Mouse (Mus musculus) heart, embryonic 10.5 days (tissue): ENCODE results near the gene Sec23b. TPM values are rescaled to one million over a fixed set of nuclear protein-coding genes. Genes with fewer than 3 reads are reported as not detected.

Experiments used
- DNase-seq: peaks from one replicate; pipeline ENCODE4 v3.0.0-alpha.2; 2017; ENCODE audit warnings: low spot score
- H3K27ac ChIP-seq: fragments of 300-500 bp; sonication (generic); 2 replicates; pipeline ENCODE4 v1.5.1; 2016; ENCODE audit warnings: mild to moderate bottlenecking
- H3K27me3 ChIP-seq: fragments of 300-500 bp; sonication (generic); 2 replicates; pipeline ENCODE4 v1.6.1; 2016; ENCODE audit warnings: mild to moderate bottlenecking; ENCODE audit not compliant: poor library complexity, insufficient read depth, severe bottlenecking
- H3K36me3 ChIP-seq: fragments of 300-500 bp; sonication (generic); 2 replicates; pipeline ENCODE4 v1.6.1; 2016; ENCODE audit warnings: mild to moderate bottlenecking, moderate library complexity
- H3K4me1 ChIP-seq: fragments of 300-500 bp; sonication (generic); 2 replicates; pipeline ENCODE4 v1.6.1; 2016; ENCODE audit warnings: mild to moderate bottlenecking
- H3K4me3 ChIP-seq: fragments of 300-500 bp; sonication (generic); 2 replicates; pipeline ENCODE4 v1.5.1; 2016; ENCODE audit warnings: mild to moderate bottlenecking, moderate library complexity
- H3K9me3 ChIP-seq: fragments of 300-500 bp; sonication (generic); 2 replicates; pipeline ENCODE4 v1.6.1; 2016; ENCODE audit warnings: mild to moderate bottlenecking, moderate library complexity
- WGBS: fragments of 180-500 bp; shearing (Covaris S2); methylation state at CpG from one replicate; pipeline ENCODE4 v1.1.7; 2016; 5-methylcytosine and 5-hydroxymethylcytosine counted together
- microRNA-seq: library from miRNA; unstranded; fragments of <30 nt; microRNA quantifications from one replicate; pipeline ENCODE4, GENCODE M21; 2017
- polyA plus RNA-seq: library from polyadenylated mRNA; unstranded; fragments of >200 nt; fragmentation: Nextera tagmentation; extraction: Ambion mirVana; gene quantifications from 2 replicates; pipeline ENCODE4 v1.2.1, GENCODE M21; 2016

The Sec23b gene
- polyA plus RNA-seq, 1 experiment from 2014 or later = 77.7 TPM

- DNase-seq = no peak
- Histone ChIP-seq H3K27ac (no peak overlapping the region), H3K4me3 (no peak overlapping the region), H3K9me3 (no peaks in the 10 kb centered on the region), H3K36me3 (peaks cover 4% of the 10 kb centered on the region; the same call in 1 of the 2 replicates), H3K27me3 (no peaks in the 10 kb centered on the region), H3K4me1 (no peaks in the 10 kb centered on the region)
- WGBS = 80% methylated on average over 2 of the region's 2 CpGs
Measured at GRCm38 (mm10) chr2:144633551-144633950, 77.5 kb downstream of the Sec23b start.

GRCm38 (mm10) chr2:144634231-144634630 is 78.2 kb downstream of the Sec23b start:
- Histone ChIP-seq H3K36me3 (peaks cover 4% of the 10 kb centered on the region; the same call in 1 of the 2 replicates), H3K27me3 (no peaks in the 10 kb centered on the region), H3K27ac (no peak overlapping the region), H3K4me1 (no peaks in the 10 kb centered on the region), H3K9me3 (no peaks in the 10 kb centered on the region), H3K4me3 (no peak overlapping the region)
- no peak for DNase-seq
- WGBS = 77% methylated on average over 5 of the region's 5 CpGs

- H3K4me1 ChIP-seq = no peaks in the 10 kb centered on the region
- H3K9me3 ChIP-seq = no peaks in the 10 kb centered on the region
- 87% methylated on average over 2 of the region's 2 CpGs for WGBS
- H3K27me3 ChIP-seq = no peaks in the 10 kb centered on the region
- H3K36me3 ChIP-seq = peaks cover 4% of the 10 kb centered on the region; the same call in 1 of the 2 replicates
- no peak for DNase-seq
- no peak overlapping the region for H3K27ac ChIP-seq
- no peak overlapping the region for H3K4me3 ChIP-seq
Measured at GRCm38 (mm10) chr2:144634729-144635128, 78.7 kb downstream of the Sec23b start.

DNA sequence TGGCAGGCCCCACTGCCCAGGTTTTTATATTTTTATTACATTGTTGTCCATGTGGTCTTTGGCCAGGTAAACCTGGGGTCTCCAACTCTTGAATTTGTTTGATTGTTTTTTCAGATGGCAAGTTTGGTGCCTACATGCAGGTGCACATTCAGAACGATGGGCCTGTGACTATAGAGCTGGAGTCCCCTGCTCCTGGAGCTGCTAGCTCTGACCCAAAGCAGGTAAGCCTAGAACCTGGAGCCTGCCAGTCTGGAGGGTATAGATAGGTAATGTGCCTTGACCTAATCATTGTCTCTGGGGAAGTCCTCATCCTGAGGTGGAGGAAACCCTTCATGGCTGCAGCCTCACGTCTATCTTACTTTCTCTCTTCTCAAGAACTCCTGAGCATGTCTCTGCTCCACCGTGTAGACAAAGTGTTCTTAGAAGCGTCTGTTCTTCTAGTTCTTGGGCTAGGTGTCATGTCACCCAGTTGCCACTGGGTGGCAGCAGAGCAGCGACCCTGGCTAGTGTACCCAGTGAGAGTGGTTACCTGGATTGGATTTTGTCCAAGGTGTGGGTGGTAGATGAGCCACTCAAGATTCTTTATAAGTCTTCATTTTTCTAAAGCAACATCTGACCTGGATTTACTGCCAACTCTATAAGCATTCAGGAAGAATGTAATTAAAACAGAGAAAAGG is 79.8 kb downstream of the Sec23b start:
- Histone ChIP-seq H3K36me3 (peaks cover 4% of the 10 kb centered on the region; the same call in 1 of the 2 replicates), H3K4me1 (peaks cover 4% of the 10 kb centered on the region; the same call in 1 of the 2 replicates), H3K27me3 (no peaks in the 10 kb centered on the region), H3K4me3 (no peak overlapping the region), H3K9me3 (no peaks in the 10 kb centered on the region), H3K27ac (no peak overlapping the region)
- no peak for DNase-seq
- 18% methylated on average over 5 of the region's 5 CpGs for WGBS

- no peak overlapping the region for H3K4me3 ChIP-seq
- no peak for DNase-seq
- H3K9me3 ChIP-seq = no peaks in the 10 kb centered on the region
- no peak overlapping the region for H3K27ac ChIP-seq
- H3K36me3 ChIP-seq = peaks cover 3% of the 10 kb centered on the region; the same call in 1 of the 2 replicates
- WGBS = 76% methylated on average over 4 of the region's 4 CpGs
- H3K4me1 ChIP-seq = peaks cover 4% of the 10 kb centered on the region; the same call in 1 of the 2 replicates
- H3K27me3 ChIP-seq = no peaks in the 10 kb centered on the region
Measured at GRCm38 (mm10) chr2:144637204-144637603, 81.2 kb downstream of the Sec23b start.

- 85% methylated on average over 12 of the region's 12 CpGs for WGBS
- DNase-seq = peak; percentile 58
- no peak overlapping the region for H3K4me3 ChIP-seq
- H3K4me1 ChIP-seq = peaks cover 4% of the 10 kb centered on the region; the same call in 1 of the 2 replicates
- no peaks in the 10 kb centered on the region for H3K27me3 ChIP-seq
- no peaks in the 10 kb centered on the region for H3K9me3 ChIP-seq
- no peaks in the 10 kb centered on the region for H3K36me3 ChIP-seq
- no peak overlapping the region for H3K27ac ChIP-seq
Measured at GRCm38 (mm10) chr2:144637671-144638395, 81.8 kb downstream of the Sec23b start.

GRCm38 (mm10) chr2:144638719-144639118 is 82.7 kb downstream of the Sec23b start:
- DNase-seq = no peak
- Histone ChIP-seq H3K4me1 (peaks cover 7% of the 10 kb centered on the region; the same call in 1 of the 2 replicates), H3K27me3 (no peaks in the 10 kb centered on the region), H3K36me3 (no peaks in the 10 kb centered on the region), H3K4me3 (no peak overlapping the region), H3K27ac (no peak overlapping the region), H3K9me3 (no peaks in the 10 kb centered on the region)
- WGBS = 65% methylated on average over 4 of the region's 4 CpGs

DNA sequence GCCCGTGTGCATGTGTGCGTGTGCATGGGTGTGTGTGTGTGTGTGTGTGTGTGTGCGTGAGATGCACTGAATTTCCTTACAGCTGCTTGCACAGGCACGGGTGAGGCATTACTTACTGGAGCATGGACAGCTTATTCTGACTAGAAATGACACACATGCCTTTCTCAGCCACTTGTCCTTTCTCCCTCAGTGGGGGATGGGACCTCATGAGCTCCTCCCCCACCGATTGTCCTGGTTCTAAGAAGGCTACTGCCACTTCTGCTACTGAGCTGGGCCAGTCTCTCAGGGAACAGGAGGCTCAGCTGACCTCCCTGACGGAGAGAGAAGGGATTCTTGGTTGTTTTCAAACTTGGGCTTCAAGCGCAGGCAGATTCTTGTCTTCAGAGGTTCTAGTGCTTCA is 84.1 kb downstream of the Sec23b start:
- WGBS = 70% methylated on average over 7 of the region's 7 CpGs
- Histone ChIP-seq H3K27ac (no peak overlapping the region), H3K27me3 (no peaks in the 10 kb centered on the region), H3K4me1 (peaks cover 8% of the 10 kb centered on the region; the same call in 1 of the 2 replicates), H3K4me3 (no peak overlapping the region), H3K9me3 (no peaks in the 10 kb centered on the region), H3K36me3 (no peaks in the 10 kb centered on the region)
- no peak for DNase-seq

Small RNA genes lying within 50 kb of the gene (microRNA-seq; reads per million reads assigned to microRNA genes)
- gene Gm24823 = not detected

Other genes starting within 250 kb of the Sec23b start
- 0.60 TPM in 1 of 2 replicates, not detected in the other for gene Ovol2, start 224.1 kb upstream of the Sec23b start, polyA plus RNA-seq
- 35.3 and 40.7 TPM in 2 replicates for gene Kat14, start 187.2 kb upstream of the Sec23b start, polyA plus RNA-seq
- gene Pet117, start 187.2 kb upstream of the Sec23b start, polyA plus RNA-seq = not detected in 2 replicates
- gene Dzank1, start 28.8 kb upstream of the Sec23b start, polyA plus RNA-seq = 0.45 and 0.62 TPM in 2 replicates
- 23.6 and 24.2 TPM in 2 replicates for gene Polr3f, start 28.5 kb upstream of the Sec23b start, polyA plus RNA-seq
- 37.3 and 53.8 TPM in 2 replicates for gene Rbbp9, start 5.4 kb upstream of the Sec23b start, polyA plus RNA-seq
- gene Smim26, start 37.8 kb downstream of the Sec23b start, polyA plus RNA-seq = 36.1 and 43.0 TPM in 2 replicates
- gene Dtd1, start 43.7 kb downstream of the Sec23b start, polyA plus RNA-seq = 32.2 and 37.1 TPM in 2 replicates